Mouse (Mus musculus) heart, embryonic 16.5 days (tissue): ENCODE results near the gene Hip1r. TPM values are rescaled to one million over a fixed set of nuclear protein-coding genes. Genes with fewer than 3 reads are reported as not detected.

Source experiments
- ATAC-seq: fragments of 200-750 bp; cut with Nextera tagmentation; replicated peaks from 2 replicates; pipeline ENCODE4 v1.8.0; 2017; ENCODE audit warnings: moderate number of reproducible peaks; ENCODE audit not compliant: insufficient read depth, low FRiP score; ENCODE audit errors: extremely low read depth
- H3K27ac ChIP-seq: fragments of 300-500 bp; sonication (generic); 2 replicates; pipeline ENCODE4 v1.5.1; 2014; ENCODE audit warnings: mild to moderate bottlenecking, low read length, control low read depth, moderate library complexity
- H3K27me3 ChIP-seq: fragments of 300-500 bp; sonication (generic); 2 replicates; pipeline ENCODE4 v1.6.1; 2014; ENCODE audit warnings: low read length, mixed read lengths; ENCODE audit not compliant: control insufficient read depth, insufficient read depth
- H3K36me3 ChIP-seq: fragments of 300-500 bp; sonication (generic); 2 replicates; pipeline ENCODE4 v1.6.1; 2014; ENCODE audit not compliant: control insufficient read depth, insufficient read depth
- H3K4me1 ChIP-seq: fragments of 300-500 bp; sonication (generic); 2 replicates; pipeline ENCODE4 v1.6.1; 2014; ENCODE audit warnings: low read length, mixed read lengths; ENCODE audit not compliant: control insufficient read depth, insufficient read depth
- H3K4me2 ChIP-seq: fragments of 300-500 bp; sonication (generic); 2 replicates; pipeline ENCODE4 v1.6.1; 2014; ENCODE audit warnings: low read depth, mild to moderate bottlenecking, control low read depth, low read length
- H3K4me3 ChIP-seq: fragments of 300-500 bp; sonication (generic); 2 replicates; pipeline ENCODE4 v1.5.1; 2014; ENCODE audit warnings: mild to moderate bottlenecking, control low read depth, low read length
- H3K9ac ChIP-seq: fragments of 300-500 bp; sonication (generic); 2 replicates; pipeline ENCODE4 v1.6.1; 2014; ENCODE audit warnings: low read length, control low read depth
- H3K9me3 ChIP-seq: fragments of 300-500 bp; sonication (generic); replicated peaks from 2 replicates; pipeline ENCODE4 v1.6.1; 2016; ENCODE audit warnings: low read length; ENCODE audit not compliant: control insufficient read depth
- WGBS: fragments of 180-500 bp; shearing (Covaris S2); extraction: QIAGEN DNeasy Blood & Tissue Kit; methylation state at CpG from one replicate; pipeline ENCODE4 v1.1.7; 2014; 5-methylcytosine and 5-hydroxymethylcytosine counted together
- polyA plus RNA-seq: library from polyadenylated mRNA; unstranded; fragments of >200 nt; fragmentation: Nextera tagmentation; extraction: Ambion mirVana; gene quantifications from 2 replicates; pipeline ENCODE4 v1.2.1, GENCODE M21; 2015

The Hip1r gene
- polyA plus RNA-seq, 1 experiment from 2014 or later, result 11.2 TPM

DNA sequence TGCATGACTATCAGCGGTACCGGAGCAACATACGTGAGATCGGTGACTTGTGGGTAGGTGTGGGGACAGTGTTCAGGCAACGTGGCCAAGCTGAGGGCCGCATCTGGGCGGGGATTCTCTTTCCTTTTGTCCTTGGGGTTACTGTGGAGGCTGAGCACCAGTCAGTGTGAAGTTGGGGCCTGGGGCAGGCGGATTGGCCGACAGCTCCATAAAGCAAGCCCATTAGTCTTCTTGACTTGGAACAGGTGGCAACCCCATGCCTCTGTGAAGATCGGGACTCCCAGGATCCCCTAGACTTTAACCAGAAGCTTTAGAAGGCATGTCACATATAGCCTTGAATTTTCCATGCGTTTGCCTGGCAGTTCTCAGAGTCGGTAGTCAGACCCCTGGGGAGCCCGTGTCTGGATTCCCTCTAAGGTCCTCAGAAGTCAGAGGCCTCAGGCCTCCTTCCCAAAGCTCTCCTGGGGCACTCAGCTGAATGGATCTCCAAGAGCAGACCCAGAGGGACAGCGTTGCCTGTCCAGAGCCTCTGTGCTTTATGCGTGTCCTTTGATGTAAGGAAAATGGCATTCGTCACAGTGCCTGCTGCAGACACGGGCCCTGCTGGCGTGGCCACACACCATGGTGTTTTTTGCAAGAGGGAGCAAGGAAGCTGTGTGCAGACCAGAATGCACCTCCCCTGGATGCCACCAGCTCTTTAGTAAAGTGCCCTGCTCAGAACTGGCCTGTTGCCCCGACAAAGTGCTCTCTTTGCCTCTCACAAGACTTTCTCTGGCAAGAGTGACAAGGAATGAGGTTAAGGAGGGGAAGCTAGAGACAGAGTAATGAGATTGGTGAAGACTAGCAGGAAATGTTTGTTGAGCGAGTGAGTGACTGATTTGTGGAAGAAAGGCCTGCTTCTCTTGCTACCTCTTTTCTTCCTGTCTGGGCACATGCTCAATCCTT lies 16.8 kb downstream of the Hip1r start:
- H3K27ac ChIP-seq, result 0 out of 2 replicates have a peak overlapping the region, but pooled peaks have one; percentile 10
- peaks cover 40% of the 10 kb centered on the region for H3K4me1 ChIP-seq
- no peaks in the 10 kb centered on the region for H3K36me3 ChIP-seq
- H3K27me3 ChIP-seq, result no peaks in the 10 kb centered on the region
- H3K4me3 ChIP-seq, result no peak overlapping the region
- WGBS, result 76% methylated on average over 20 of the region's 20 CpGs
- H3K4me2 ChIP-seq, result no peak overlapping the region
- ATAC-seq, result no peak
- no peak overlapping the region for H3K9ac ChIP-seq
- no peaks in the 10 kb centered on the region for H3K9me3 ChIP-seq

DNA sequence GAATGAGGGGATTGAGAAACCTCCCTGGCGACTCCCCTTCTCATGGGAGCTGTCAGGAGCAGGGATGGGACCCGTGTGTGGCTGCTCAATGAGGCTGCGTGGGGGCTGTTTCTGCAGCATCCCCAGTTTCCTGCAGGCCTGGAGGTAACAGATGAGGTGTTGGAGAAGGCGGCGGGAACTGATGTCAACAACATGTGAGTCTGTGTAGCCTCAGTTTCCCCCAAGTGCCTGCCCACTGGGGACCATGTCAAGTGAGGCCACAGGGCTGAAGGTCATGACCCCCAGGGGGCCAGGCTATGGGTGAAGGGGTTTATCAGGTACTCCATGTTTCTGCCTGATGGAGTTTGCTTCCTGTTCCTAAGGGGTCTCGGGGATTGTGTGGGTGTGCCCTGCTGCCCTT lies 17.9 kb downstream of the Hip1r start:
- H3K27ac ChIP-seq, result no peak overlapping the region; the same call in 1 of the 2 replicates
- no peak overlapping the region for H3K9ac ChIP-seq
- peaks cover 31% of the 10 kb centered on the region for H3K4me1 ChIP-seq
- no peaks in the 10 kb centered on the region for H3K27me3 ChIP-seq
- H3K4me2 ChIP-seq, result no peak overlapping the region
- H3K4me3 ChIP-seq, result no peak overlapping the region
- H3K9me3 ChIP-seq, result no peaks in the 10 kb centered on the region
- no peak for ATAC-seq
- no peaks in the 10 kb centered on the region for H3K36me3 ChIP-seq
- 76% methylated on average over 6 of the region's 6 CpGs for WGBS

DNA sequence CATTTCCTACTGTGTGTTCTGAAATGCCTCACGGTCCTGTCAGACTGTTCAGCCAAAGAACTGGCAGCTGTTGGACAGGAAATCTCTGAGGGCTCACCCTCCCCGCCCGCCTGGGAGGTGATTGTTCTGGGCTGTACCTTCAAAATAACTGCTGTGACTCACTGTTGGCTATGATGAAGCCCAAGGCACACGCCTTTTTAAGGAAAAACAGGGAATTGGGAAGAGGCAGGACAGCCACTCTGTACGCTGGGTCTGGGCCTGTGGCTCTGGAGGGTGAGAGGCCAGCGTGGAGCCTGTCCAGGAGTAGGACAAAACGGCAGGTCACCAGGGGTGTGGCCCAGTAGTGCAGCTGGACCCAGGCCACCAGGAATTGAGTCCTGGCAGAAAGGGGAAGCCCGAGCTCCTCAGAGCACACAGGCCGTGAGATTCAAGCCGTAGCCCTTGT lies 18.8 kb downstream of the Hip1r start:
- Histone ChIP-seq H3K4me1 (peaks cover 31% of the 10 kb centered on the region), H3K4me2 (no peak overlapping the region), H3K36me3 (no peaks in the 10 kb centered on the region), H3K9me3 (no peaks in the 10 kb centered on the region), H3K27ac (peak overlapping the region; percentile 74), H3K9ac (no peak overlapping the region; the same call in 1 of the 2 replicates), H3K4me3 (no peak overlapping the region), H3K27me3 (no peaks in the 10 kb centered on the region)
- ATAC-seq, result peak; percentile 43
- 55% methylated on average over 10 of the region's 10 CpGs for WGBS

DNA sequence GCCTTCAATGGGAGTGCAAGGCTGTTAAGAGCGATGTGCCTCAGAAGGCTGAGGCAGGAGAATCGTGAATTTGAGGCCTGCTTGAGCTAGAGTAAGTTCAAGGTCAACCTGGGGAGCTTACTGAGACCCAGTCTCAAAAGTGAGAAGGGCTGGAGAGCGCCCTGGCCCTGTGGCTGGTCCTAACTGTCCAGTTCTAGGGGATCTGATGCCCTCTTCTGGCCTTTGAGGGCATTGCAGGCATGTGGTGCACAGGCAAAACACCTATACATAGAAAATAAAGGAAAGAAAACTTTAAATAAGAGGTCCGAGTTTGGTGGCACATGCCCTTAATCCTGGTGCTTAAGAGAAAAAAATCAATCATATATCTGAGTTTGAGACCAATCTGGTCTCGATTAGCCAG lies 19.4 kb downstream of the Hip1r start:
- H3K27ac ChIP-seq, result peak overlapping the region; percentile 87
- H3K4me3 ChIP-seq, result no peak overlapping the region
- H3K27me3 ChIP-seq, result no peaks in the 10 kb centered on the region
- WGBS, result 37% methylated on average over 5 of the region's 5 CpGs
- H3K36me3 ChIP-seq, result no peaks in the 10 kb centered on the region
- H3K9me3 ChIP-seq, result no peaks in the 10 kb centered on the region
- H3K4me1 ChIP-seq, result peaks cover 31% of the 10 kb centered on the region
- peak overlapping the region; percentile 36; the same call in 1 of the 2 replicates for H3K9ac ChIP-seq
- no peak overlapping the region for H3K4me2 ChIP-seq
- ATAC-seq, result peak; percentile 68

DNA sequence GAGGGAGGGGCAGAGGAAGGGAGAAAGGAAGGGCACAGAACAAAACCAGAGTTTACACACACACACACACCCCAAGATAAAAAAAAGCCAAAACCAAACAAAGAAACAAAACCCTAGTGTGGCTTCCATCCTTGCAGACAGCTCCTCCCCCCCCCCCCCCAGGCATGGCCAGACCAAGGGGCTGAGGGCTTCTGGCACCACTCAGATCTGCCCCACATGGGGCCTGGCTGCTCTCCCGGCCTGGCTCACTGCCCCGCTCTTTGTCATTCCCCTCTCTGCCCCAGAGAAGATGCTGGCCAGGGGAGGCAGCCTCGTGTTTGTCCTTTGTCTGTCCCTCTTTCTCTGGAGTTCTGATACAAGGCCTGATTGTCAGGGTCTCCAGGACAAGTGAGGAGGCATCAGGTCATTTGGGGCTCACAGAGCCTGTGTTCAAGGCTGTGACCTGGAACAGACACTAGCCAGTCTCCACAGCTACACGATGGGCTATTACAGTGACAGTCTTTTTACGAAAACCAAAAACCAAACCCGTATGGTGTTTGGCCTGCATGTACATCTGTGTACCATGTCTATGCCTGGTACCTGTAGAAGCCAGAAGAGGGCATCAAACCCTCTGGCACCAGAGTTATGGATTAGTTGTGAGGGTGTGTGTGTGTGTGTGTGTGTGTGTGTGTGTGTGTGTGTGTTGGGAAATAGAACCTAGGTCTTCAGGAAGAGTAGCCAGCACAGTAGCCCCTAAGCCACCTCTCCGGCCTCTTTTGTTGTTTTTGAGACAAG lies 20.0 kb downstream of the Hip1r start:
- no peaks in the 10 kb centered on the region for H3K27me3 ChIP-seq
- ATAC-seq, result peak; percentile 83
- peak overlapping the region; percentile 87 for H3K27ac ChIP-seq
- peak overlapping the region; percentile 29; the same call in 1 of the 2 replicates for H3K9ac ChIP-seq
- H3K36me3 ChIP-seq, result no peaks in the 10 kb centered on the region
- 51% methylated on average over 7 of the region's 7 CpGs for WGBS
- H3K4me1 ChIP-seq, result peaks cover 31% of the 10 kb centered on the region
- H3K9me3 ChIP-seq, result no peaks in the 10 kb centered on the region
- H3K4me3 ChIP-seq, result no peak overlapping the region
- no peak overlapping the region for H3K4me2 ChIP-seq

DNA sequence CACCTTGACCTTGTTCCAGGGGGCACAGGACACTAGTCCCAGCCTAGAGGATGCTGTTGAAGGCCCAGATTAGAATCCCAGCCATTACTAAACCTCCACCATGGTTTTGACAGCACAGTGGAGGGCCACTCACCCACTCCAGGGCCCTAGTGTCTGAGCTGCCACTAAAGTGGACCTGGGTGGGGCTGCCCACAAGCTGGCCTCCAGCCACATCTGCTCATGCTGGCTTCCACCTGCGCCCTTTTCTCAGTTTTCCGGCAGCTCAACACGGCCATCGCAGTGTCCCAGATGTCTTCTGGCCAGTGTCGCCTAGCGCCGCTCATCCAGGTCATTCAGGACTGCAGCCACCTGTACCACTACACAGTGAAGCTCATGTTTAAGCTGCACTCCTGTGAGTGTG lies 21.0 kb downstream of the Hip1r start:
- H3K27ac ChIP-seq, result no peak overlapping the region

DNA sequence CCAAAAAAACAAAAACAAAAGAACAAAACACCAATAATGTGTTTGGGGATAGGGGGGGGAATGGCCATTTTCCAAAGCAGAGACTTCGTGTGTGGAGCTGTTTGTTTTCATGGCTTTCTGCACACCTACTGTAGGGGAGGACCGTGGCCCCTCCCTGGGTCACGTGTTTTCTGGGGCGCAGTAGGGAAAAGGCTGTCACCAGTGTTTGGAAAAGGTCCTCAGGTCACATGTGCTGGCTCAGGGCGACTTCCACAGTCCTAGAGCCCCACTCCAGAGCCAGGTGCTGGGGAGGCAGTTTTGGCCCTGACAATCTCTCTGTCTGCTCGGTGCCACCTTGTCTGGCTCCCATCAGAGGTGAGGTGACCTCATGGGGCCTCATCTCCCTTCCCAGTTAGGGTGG lies 22.0 kb downstream of the Hip1r start:
- H3K9me3 ChIP-seq, result no peaks in the 10 kb centered on the region
- no peak overlapping the region for H3K9ac ChIP-seq
- no peaks in the 10 kb centered on the region for H3K27me3 ChIP-seq
- H3K4me3 ChIP-seq, result no peak overlapping the region
- no peak overlapping the region for H3K27ac ChIP-seq
- peaks cover 27% of the 10 kb centered on the region for H3K4me1 ChIP-seq
- 75% methylated on average over 6 of the region's 6 CpGs for WGBS
- no peak for ATAC-seq
- H3K4me2 ChIP-seq, result no peak overlapping the region
- H3K36me3 ChIP-seq, result no peaks in the 10 kb centered on the region

More for the DNA sequence above, 21.0 kb downstream of the Hip1r start:
- Histone ChIP-seq H3K36me3 (no peaks in the 10 kb centered on the region), H3K9ac (no peak overlapping the region), H3K4me3 (no peak overlapping the region), H3K4me2 (no peak overlapping the region), H3K4me1 (peaks cover 31% of the 10 kb centered on the region), H3K9me3 (no peaks in the 10 kb centered on the region), H3K27me3 (no peaks in the 10 kb centered on the region)
- 86% methylated on average over 7 of the region's 7 CpGs for WGBS
- ATAC-seq, result no peak

DNA sequence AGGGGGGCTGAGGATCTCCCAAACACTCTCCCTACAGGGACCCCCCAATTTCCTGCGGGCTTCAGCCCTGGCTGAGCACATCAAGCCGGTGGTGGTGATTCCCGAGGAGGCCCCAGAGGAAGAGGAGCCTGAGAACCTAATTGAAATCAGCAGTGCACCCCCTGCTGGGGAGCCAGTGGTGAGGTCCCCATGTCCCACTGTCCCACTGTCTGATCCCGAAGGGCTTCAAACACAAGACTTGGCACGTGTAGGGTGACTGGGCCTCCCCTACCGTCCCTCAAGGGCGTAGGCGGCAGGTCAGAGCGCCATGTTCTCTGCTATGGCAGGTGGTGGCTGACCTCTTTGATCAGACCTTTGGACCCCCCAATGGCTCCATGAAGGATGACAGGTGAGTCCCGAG lies 22.8 kb downstream of the Hip1r start:
- Histone ChIP-seq H3K4me3 (no peak overlapping the region), H3K9me3 (no peaks in the 10 kb centered on the region), H3K4me1 (peaks cover 29% of the 10 kb centered on the region), H3K4me2 (no peak overlapping the region), H3K36me3 (no peaks in the 10 kb centered on the region), H3K9ac (no peak overlapping the region), H3K27me3 (no peaks in the 10 kb centered on the region), H3K27ac (no peak overlapping the region)
- ATAC-seq, result no peak
- 85% methylated on average over 10 of the region's 10 CpGs for WGBS

DNA sequence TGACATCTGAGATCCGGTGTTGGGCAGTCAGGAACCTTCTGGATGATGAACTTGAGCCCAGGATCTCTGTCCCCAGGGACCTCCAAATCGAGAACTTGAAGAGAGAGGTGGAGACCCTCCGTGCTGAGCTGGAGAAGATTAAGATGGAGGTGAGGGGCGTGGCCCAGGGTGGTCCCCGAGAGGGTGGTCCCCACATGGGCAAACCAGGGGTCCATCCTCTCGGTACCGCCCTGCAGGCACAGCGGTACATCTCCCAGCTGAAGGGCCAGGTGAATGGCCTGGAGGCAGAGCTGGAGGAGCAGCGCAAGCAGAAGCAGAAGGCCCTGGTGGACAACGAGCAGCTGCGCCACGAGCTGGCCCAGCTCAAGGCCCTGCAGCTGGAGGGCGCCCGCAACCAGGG lies 23.3 kb downstream of the Hip1r start:
- Histone ChIP-seq H3K4me2 (no peak overlapping the region), H3K9me3 (no peaks in the 10 kb centered on the region), H3K36me3 (no peaks in the 10 kb centered on the region), H3K27ac (no peak overlapping the region), H3K4me3 (no peak overlapping the region), H3K4me1 (peaks cover 26% of the 10 kb centered on the region), H3K27me3 (no peaks in the 10 kb centered on the region), H3K9ac (no peak overlapping the region)
- no peak for ATAC-seq
- WGBS, result 93% methylated on average over 14 of the region's 14 CpGs
